Mouse (Mus musculus): ENCODE data around the gene Igf2. TPM values are rescaled to one million over a fixed set of nuclear protein-coding genes. Genes with fewer than 3 reads are reported as not detected.

Igf2 gene
- polyA plus RNA-seq, 1 experiment from 2014 or later = 1,518 TPM

DNA sequence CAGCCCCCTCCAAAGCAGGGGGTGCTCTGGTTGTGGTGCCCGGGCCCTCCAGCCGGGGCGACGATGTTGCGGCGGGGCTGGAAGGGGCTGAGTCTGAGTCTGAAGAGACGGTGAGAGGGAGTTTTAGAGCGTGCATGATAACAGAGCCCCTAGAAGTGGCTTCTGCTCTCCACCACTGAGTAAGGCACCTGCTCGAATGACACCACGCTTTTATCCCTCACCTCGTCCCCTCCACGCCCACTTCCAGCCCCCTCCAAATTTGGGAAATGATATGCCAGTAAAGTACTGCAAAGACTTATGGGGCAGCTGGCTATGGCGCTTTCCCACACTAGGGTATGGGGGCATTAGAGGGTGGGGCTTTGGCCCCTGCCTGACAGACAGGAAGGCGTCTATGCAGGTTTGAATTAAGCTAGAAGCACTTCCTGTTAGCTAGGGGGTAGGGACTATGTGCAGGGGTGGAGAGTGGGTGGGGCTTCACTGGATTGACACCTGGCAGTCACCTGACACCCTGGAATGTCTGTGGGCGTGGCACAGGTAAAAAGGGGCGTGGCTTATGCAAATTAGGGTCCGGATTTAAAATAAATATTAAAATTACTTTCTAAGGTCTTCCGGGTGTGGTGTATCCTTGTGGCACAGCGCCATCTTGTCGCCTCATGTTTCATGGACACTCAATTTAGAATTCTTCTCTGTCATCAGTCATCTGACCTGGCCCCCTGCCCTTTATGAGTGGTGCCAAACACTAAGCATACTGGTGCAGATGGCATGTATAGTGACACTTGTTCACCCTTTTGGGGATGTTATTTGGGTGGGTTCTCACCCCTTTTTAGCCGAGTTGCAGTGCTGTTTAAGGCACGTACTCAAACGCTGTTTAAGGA, 3.4 kb upstream of the Igf2 start, which contains the start of gene Gm49394:
TSS of gene Gm49394 (minus strand) at position 192 of the 875 bp plus-strand sequence.
- H3K9me3 ChIP-seq (ENCODE audit: control insufficient read depth, low read length) = peaks cover 28% of the 10 kb centered on the region
- no peaks in the 10 kb centered on the region for H3K4me1 ChIP-seq (ENCODE audit: control insufficient read depth, insufficient read depth, low read length)
- no peak within 1 kb of the TSS; the same call in 1 of the 2 replicates for H3K27ac ChIP-seq (replicated peaks; ENCODE audit: low read depth, low read length)
- no peak within 1 kb of the TSS for H3K4me3 ChIP-seq (ENCODE audit: low read depth, low read length)
- ATAC-seq (ENCODE audit: low read depth) (no peak), DNase-seq (ENCODE audit: low spot score) (no peak)
- peaks cover 12% of the 10 kb centered on the region for H3K27me3 ChIP-seq (replicated peaks; ENCODE audit: control insufficient read depth, insufficient read depth, low read length)
- peaks cover 12% of the 10 kb centered on the region for H3K36me3 ChIP-seq (ENCODE audit: control insufficient read depth, insufficient read depth, low read length)
- no peak within 1 kb of the TSS for H3K4me2 ChIP-seq (ENCODE audit: low read depth, low read length)
- no peak within 1 kb of the TSS for H3K9ac ChIP-seq (ENCODE audit: low read depth, low read length)
- 84% methylated on average over 23 of the region's 23 CpGs for WGBS

DNA sequence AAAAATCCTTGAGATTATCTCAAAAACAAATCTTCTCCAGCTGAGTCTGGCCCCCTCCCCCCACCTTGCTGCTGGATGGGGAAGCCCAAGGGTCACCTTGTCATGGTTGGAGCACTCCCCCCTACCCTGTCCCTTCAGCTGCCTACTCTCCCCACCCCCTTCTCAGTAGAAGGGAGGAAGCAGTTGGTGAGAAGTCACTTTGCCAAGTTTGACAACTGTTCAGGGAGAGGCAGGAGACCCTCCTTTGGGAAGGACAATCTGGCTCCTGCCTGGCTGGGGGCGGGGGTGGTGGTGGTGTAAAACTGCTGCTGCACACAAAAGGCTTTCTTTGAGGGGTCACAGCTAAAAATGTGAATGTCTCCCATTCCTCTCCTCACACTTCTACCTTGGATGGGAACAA, 1.7 kb upstream of the Igf2 start:
- peaks cover 28% of the 10 kb centered on the region for H3K9me3 ChIP-seq (ENCODE audit: control insufficient read depth, low read length)
- H3K4me1 ChIP-seq (ENCODE audit: control insufficient read depth, insufficient read depth, low read length) = no peaks in the 10 kb centered on the region
- H3K27ac ChIP-seq (replicated peaks; ENCODE audit: low read depth, low read length) = no peak overlapping the region
- 90% methylated on average over 1 of the region's 1 CpGs for WGBS
- H3K4me3 ChIP-seq (ENCODE audit: low read depth, low read length) = no peak overlapping the region
- H3K4me2 ChIP-seq (ENCODE audit: low read depth, low read length) = no peak overlapping the region
- H3K9ac ChIP-seq (ENCODE audit: low read depth, low read length) = no peak overlapping the region
- ATAC-seq (ENCODE audit: low read depth) (no peak), DNase-seq (ENCODE audit: low spot score) (no peak)
- peaks cover 12% of the 10 kb centered on the region for H3K36me3 ChIP-seq (ENCODE audit: control insufficient read depth, insufficient read depth, low read length)
- peaks cover 27% of the 10 kb centered on the region for H3K27me3 ChIP-seq (replicated peaks; ENCODE audit: control insufficient read depth, insufficient read depth, low read length)

DNA sequence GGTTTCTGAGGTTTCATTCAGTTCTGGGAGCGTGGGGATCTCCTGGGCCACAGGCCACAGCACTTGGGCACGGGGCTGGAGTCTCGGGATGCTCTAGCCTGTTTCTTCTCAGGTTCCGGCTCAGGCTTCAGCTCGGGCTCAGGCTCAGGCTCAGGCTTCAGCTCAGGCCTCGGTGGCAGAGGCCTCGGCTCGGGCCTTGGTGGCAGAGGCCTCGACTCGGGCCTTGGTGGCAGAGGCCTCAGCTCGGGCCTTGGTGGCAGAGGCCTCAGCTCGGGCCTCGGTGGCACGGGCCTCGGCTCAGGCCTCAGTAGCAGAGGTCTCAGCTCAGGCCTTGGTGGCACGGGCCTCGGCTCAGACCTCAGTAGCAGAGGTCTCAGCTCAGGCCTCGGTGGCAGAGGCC, 905 bp upstream of the Igf2 start:
- Histone ChIP-seq H3K4me1 (ENCODE audit: control insufficient read depth, insufficient read depth, low read length) (no peaks in the 10 kb centered on the region), H3K27ac (replicated peaks; ENCODE audit: low read depth, low read length) (no peak overlapping the region), H3K4me2 (ENCODE audit: low read depth, low read length) (no peak overlapping the region), H3K9ac (ENCODE audit: low read depth, low read length) (no peak overlapping the region), H3K36me3 (ENCODE audit: control insufficient read depth, insufficient read depth, low read length) (peaks cover 12% of the 10 kb centered on the region), H3K27me3 (replicated peaks; ENCODE audit: control insufficient read depth, insufficient read depth, low read length) (peaks cover 35% of the 10 kb centered on the region), H3K9me3 (ENCODE audit: control insufficient read depth, low read length) (peaks cover 28% of the 10 kb centered on the region), H3K4me3 (ENCODE audit: low read depth, low read length) (no peak overlapping the region)
- ATAC-seq (ENCODE audit: low read depth) (no peak), DNase-seq (ENCODE audit: low spot score) (no peak)
- 90% methylated on average over 18 of the region's 18 CpGs for WGBS

DNA sequence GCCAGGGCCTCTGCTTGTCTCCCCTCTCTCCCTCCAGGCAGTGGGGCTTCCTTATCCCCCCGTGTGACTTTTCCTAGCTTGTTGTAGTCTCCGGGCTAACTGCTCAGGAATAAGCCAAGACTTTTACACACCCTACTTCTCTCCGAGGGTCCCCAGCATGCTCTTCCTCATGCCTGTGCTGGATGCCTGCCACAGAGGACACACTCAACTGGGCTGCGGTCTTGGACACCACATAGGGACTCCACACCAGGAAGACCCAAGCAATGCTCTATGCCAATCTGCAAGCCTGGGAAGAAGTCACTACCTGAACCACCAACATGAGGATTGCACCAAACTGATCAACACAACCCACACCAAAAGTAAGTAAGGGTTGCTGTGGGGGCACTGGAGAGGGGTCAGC, 507 bp downstream of the Igf2 start:
- Histone ChIP-seq H3K4me2 (ENCODE audit: low read depth, low read length) (0 out of 2 replicates have a peak overlapping the region, but pooled peaks have one; percentile 67), H3K27me3 (replicated peaks; ENCODE audit: control insufficient read depth, insufficient read depth, low read length) (peaks cover 49% of the 10 kb centered on the region), H3K36me3 (ENCODE audit: control insufficient read depth, insufficient read depth, low read length) (peaks cover 12% of the 10 kb centered on the region), H3K9me3 (ENCODE audit: control insufficient read depth, low read length) (peaks cover 26% of the 10 kb centered on the region), H3K4me3 (ENCODE audit: low read depth, low read length) (0 out of 2 replicates have a peak overlapping the region, but pooled peaks have one; percentile 0), H3K27ac (replicated peaks; ENCODE audit: low read depth, low read length) (no peak overlapping the region), H3K9ac (ENCODE audit: low read depth, low read length) (no peak overlapping the region), H3K4me1 (ENCODE audit: control insufficient read depth, insufficient read depth, low read length) (no peaks in the 10 kb centered on the region)
- DNase-seq (ENCODE audit: low spot score) (no peak), ATAC-seq (ENCODE audit: low read depth) (no peak)
- 67% methylated on average over 4 of the region's 4 CpGs for WGBS

DNA sequence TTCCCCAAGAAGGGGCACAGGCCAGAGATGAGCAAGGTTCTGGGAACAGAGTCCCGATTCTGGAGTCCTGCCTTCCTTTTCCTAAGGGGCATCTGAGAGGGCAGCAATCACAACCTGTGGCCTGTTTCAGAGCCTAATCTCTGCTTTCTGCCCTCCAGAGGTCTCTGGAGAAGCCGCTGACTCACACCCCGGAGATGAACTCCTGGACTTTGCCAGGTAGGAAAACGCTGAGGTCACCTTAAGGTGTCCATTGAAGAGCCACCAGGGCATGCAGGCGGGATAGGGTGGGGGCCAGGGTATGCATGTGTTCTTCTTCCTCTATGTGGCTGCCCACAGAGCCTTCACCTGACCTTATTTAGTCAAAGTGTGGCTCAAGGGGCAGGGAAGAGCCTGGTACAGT, 1.3 kb downstream of the Igf2 start:
- peaks cover 12% of the 10 kb centered on the region for H3K36me3 ChIP-seq (ENCODE audit: control insufficient read depth, insufficient read depth, low read length)
- peaks cover 19% of the 10 kb centered on the region for H3K9me3 ChIP-seq (ENCODE audit: control insufficient read depth, low read length)
- no peak overlapping the region; the same call in 1 of the 2 replicates for H3K27ac ChIP-seq (replicated peaks; ENCODE audit: low read depth, low read length)
- WGBS = 60% methylated on average over 5 of the region's 5 CpGs
- no peaks in the 10 kb centered on the region for H3K4me1 ChIP-seq (ENCODE audit: control insufficient read depth, insufficient read depth, low read length)
- peak overlapping the region; percentile 67 for H3K4me2 ChIP-seq (ENCODE audit: low read depth, low read length)
- peak overlapping the region; percentile 15; the same call in 1 of the 2 replicates for H3K9ac ChIP-seq (ENCODE audit: low read depth, low read length)
- DNase-seq (ENCODE audit: low spot score) = no peak
- peaks cover 56% of the 10 kb centered on the region for H3K27me3 ChIP-seq (replicated peaks; ENCODE audit: control insufficient read depth, insufficient read depth, low read length)
- no peak for ATAC-seq (ENCODE audit: low read depth)
- H3K4me3 ChIP-seq (ENCODE audit: low read depth, low read length) = peak overlapping the region; percentile 0; the same call in 1 of the 2 replicates

DNA sequence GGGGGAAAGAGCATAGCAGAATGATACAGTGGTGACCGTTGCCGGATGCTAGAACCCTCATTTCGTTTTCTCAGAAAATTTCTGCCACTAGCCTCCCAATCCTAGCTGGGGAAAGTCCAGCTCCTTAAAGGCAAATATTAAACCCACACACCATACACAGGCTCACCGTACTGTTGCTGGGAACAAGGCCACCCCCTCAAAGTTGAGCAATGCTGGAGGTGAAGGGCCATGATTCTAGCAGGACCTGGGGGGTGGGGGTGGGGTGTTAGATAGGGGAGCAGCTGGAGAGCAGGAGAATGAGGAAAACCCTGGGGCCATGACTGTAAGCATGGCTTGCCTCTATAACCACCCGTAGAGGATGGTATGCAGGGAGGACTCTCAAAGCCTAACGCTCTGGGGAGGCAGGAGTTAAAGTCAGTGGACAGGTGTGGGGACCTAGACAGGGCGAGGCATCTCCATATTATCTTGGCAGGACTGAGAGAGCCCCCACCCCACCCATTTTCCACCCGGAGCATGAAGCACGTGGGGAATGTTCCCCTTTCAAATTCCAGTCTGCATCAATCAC, 2.1 kb downstream of the Igf2 start:
- H3K4me1 ChIP-seq (ENCODE audit: control insufficient read depth, insufficient read depth, low read length) = no peaks in the 10 kb centered on the region
- peak overlapping the region; percentile 67 for H3K4me2 ChIP-seq (ENCODE audit: low read depth, low read length)
- 4% methylated on average over 9 of the region's 9 CpGs for WGBS
- H3K4me3 ChIP-seq (ENCODE audit: low read depth, low read length) = peak overlapping the region; percentile 44
- H3K9ac ChIP-seq (ENCODE audit: low read depth, low read length) = peak overlapping the region; percentile 93
- peaks cover 65% of the 10 kb centered on the region for H3K27me3 ChIP-seq (replicated peaks; ENCODE audit: control insufficient read depth, insufficient read depth, low read length)
- peak; percentile 49 for DNase-seq (ENCODE audit: low spot score)
- H3K36me3 ChIP-seq (ENCODE audit: control insufficient read depth, insufficient read depth, low read length) = peaks cover 12% of the 10 kb centered on the region
- peaks cover 11% of the 10 kb centered on the region for H3K9me3 ChIP-seq (ENCODE audit: control insufficient read depth, low read length)
- peak; percentile 69 for ATAC-seq (ENCODE audit: low read depth)
- peak overlapping the region; percentile 83 for H3K27ac ChIP-seq (replicated peaks; ENCODE audit: low read depth, low read length)

DNA sequence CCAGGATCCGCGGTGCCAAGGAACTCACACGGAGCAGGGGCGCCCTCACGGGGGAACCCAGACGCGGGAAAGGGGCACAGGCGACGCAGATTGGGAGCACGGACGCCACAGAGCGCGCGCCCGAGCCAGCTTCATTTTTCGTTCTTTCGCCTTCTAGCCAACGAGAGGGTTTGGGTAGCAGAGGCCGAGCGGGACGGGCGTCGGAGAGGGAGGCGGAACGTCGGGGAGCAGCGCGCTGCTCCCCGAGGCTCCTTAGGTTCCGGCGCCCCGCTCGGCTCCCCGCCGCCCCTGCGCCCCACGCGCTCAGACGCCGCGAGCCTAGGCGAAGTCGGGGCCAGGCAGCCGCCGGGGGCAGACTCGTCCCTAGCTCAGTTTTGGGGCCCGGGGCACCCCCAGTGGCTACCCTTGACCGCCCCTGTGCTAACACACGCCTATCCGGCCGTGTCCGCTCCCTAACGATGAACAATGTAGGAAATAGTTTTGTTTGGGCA, 2.6 kb downstream of the Igf2 start:
- Histone ChIP-seq H3K4me3 (ENCODE audit: low read depth, low read length) (peak overlapping the region; percentile 44), H3K27me3 (replicated peaks; ENCODE audit: control insufficient read depth, insufficient read depth, low read length) (peaks cover 69% of the 10 kb centered on the region), H3K9me3 (ENCODE audit: control insufficient read depth, low read length) (peaks cover 5% of the 10 kb centered on the region), H3K9ac (ENCODE audit: low read depth, low read length) (peak overlapping the region; percentile 93), H3K27ac (replicated peaks; ENCODE audit: low read depth, low read length) (peak overlapping the region; percentile 83), H3K4me2 (ENCODE audit: low read depth, low read length) (peak overlapping the region; percentile 67), H3K4me1 (ENCODE audit: control insufficient read depth, insufficient read depth, low read length) (no peaks in the 10 kb centered on the region), H3K36me3 (ENCODE audit: control insufficient read depth, insufficient read depth, low read length) (peaks cover 12% of the 10 kb centered on the region)
- DNase-seq (ENCODE audit: low spot score) (no peak), ATAC-seq (ENCODE audit: low read depth) (no peak)
- WGBS = under 1% methylated on average over 21 of the region's 53 CpGs

DNA sequence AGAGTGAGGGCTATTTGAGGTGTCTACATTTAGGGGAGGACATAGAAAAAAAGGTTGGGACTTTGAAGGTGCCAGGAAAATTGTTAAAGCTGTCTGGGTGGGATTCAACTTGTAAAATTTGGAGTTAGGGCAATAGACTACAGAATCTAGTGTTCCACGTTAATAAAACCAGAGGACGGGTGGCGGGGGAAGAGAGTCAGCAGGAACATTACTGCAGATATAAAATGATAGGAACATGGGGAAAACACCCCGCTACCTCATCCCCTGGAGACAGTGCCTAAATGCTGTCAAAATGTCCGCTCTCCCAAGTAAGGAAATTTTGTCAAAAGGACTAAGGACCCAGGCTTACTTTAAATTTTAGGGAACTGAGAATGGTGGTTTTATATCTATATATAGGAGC, 3.5 kb downstream of the Igf2 start:
- H3K4me3 ChIP-seq (ENCODE audit: low read depth, low read length) = peak overlapping the region; percentile 44
- peaks cover 10% of the 10 kb centered on the region for H3K36me3 ChIP-seq (ENCODE audit: control insufficient read depth, insufficient read depth, low read length)
- no peak for ATAC-seq (ENCODE audit: low read depth)
- peak overlapping the region; percentile 67 for H3K4me2 ChIP-seq (ENCODE audit: low read depth, low read length)
- H3K27me3 ChIP-seq (replicated peaks; ENCODE audit: control insufficient read depth, insufficient read depth, low read length) = peaks cover 77% of the 10 kb centered on the region
- H3K9me3 ChIP-seq (ENCODE audit: control insufficient read depth, low read length) = no peaks in the 10 kb centered on the region
- WGBS = 25% methylated on average over 5 of the region's 5 CpGs
- H3K27ac ChIP-seq (replicated peaks; ENCODE audit: low read depth, low read length) = peak overlapping the region; percentile 83
- no peak for DNase-seq (ENCODE audit: low spot score)
- peak overlapping the region; percentile 93 for H3K9ac ChIP-seq (ENCODE audit: low read depth, low read length)
- H3K4me1 ChIP-seq (ENCODE audit: control insufficient read depth, insufficient read depth, low read length) = no peaks in the 10 kb centered on the region
